Mouse (Mus musculus): ENCODE data around the gene Psrc1.

Gene Psrc1

DNA sequence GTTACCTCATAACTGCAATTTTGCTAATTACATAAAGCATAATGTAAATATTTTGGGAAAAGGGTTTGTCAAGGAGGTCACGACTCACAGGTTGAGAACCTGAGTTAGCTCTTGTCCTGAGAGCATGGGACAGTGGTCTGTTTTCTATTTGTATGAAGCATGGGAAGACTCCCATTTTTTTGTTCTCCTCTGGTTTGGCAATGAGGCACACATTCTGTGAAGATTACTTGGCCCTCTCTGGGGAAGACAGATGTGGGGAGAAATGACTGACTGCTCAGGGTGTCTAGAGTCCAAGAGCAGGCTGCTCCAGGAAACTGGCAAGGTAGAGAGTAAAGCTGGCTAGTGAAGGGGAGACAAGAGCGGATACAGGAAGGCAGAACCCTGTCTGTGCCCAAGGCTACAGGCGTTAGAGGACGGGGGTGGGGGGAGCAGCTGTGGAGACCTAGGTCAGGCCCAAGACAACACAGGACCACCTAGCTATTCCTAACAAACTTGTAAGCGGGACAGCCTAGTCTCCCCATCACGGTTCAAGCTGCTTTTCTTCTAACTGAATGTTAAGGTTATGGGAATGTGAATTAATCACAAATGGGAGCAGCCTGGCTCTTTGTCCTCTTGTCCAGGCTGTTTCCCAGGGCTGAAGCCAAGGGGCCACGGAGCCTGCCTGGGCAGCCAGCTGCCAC is 41.4 kb downstream of the Psrc1 start:
- no peak for DNase-seq

DNA sequence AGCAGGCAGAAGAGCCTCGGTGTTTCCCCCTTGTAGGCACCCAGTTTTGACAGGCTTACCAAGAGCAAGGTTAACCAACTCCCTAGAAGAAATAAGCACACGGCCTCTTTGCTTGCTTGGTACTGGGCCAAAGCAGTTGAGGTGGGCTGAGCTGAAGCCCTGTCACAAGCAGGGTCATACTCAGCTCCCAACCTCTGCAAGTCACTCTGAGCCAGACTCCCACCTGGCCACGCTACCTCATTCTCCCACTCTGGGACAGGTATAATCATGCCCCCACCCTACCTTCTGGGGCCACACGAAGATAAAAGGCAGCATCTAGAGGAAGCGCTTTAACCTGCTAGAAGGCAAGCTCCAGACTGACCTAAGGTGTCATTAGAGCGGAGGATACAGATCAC is 42.0 kb downstream of the Psrc1 start:
- DNase-seq, result no peak

- DNase-seq, result no peak
Measured at GRCm38 (mm10) chr3:108432542-108433187, 49.0 kb downstream of the Psrc1 start.

- DNase-seq, result no peak
Measured at GRCm38 (mm10) chr3:108433188-108433880, 49.7 kb downstream of the Psrc1 start.

- no peak for DNase-seq
Measured at GRCm38 (mm10) chr3:108433881-108434495, 50.3 kb downstream of the Psrc1 start.

DNA sequence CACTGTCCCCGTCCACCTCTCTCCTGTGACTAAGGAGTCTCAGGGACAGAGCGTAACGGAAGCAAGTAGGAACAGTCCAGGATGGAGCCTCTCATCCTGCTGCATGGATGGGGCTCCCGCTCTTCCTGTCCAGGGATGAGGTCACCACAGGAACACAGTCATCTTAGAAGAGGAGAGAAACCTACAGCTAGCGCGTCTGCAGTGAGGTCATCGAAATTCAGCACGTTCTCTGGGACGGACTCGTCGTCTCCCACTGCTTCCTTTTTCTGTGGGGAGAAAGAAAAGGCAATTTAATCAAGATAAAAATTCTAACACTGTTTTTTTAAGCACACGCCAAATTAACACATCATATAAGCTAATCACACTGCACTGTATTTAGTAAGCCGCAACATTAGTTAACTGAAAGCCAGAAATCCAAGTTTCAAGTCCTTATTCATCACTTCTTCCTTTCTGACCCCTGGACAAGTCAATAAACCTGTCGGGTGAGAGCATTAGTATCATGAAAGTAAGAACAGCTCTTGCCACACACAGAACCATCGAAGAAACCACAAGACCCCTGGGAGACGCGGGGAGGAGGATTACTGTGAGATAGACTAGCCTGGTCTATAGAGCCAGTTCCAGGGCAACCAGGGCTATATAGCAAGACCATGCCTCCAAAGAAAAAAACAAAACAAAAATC is 52.2 kb downstream of the Psrc1 start:
- no peak for DNase-seq

- no peak for DNase-seq
Measured at GRCm38 (mm10) chr3:108436380-108436714, 52.7 kb downstream of the Psrc1 start.
